Mouse (Mus musculus): ENCODE measurements around the gene Tanc1.

GRCm38 (mm10) chr2:59842556-59843008, 230.7 kb downstream of the Tanc1 start:
- TF ChIP-seq CTCF (IDR thresholded peaks at IDR 0.05; ENCODE audit: insufficient read depth, low read depth, low read length) (no peak), POLR2A (IDR thresholded peaks at IDR 0.05; ENCODE audit: insufficient read depth, low read depth, low read length) (no peak)
